Mouse (Mus musculus) C2C12 (cell line): ENCODE measurements around the gene Atg4b. TPM values are rescaled to one million over a fixed set of nuclear protein-coding genes. Genes with fewer than 3 reads are reported as not detected.

Experiments
- H3K27me3 ChIP-seq: one replicate; pipeline ENCODE4 v1.6.1; 2011; ENCODE audit not compliant: control insufficient read depth, insufficient read depth, insufficient read length
- H3K36me3 ChIP-seq: one replicate; pipeline ENCODE4 v1.6.1; 2011; ENCODE audit not compliant: control insufficient read depth, insufficient read depth
- H3K4me3 ChIP-seq: one replicate; pipeline ENCODE4 v1.5.1; 2011; ENCODE audit warnings: mild to moderate bottlenecking, control low read depth; ENCODE audit not compliant: poor library complexity, insufficient read depth, severe bottlenecking
- H3K79me2 ChIP-seq: one replicate; pipeline ENCODE4 v1.6.1; 2011; ENCODE audit not compliant: control insufficient read depth, insufficient read depth
- H3K79me3 ChIP-seq: one replicate; pipeline ENCODE4 v1.6.1; 2011; ENCODE audit warnings: low read depth, control low read depth
- H3ac ChIP-seq: one replicate; pipeline ENCODE3; 2011; ENCODE audit warnings: low read depth; ENCODE audit not compliant: control insufficient read depth, insufficient read length
- CEBPB ChIP-seq: IDR thresholded peaks from one replicate; pipeline ENCODE4 v1.6.1; 2011; ENCODE audit warnings: low read depth, mild to moderate bottlenecking, control low read depth, moderate library complexity
- CTCF ChIP-seq: IDR thresholded peaks from one replicate; pipeline ENCODE4 v1.5.1; 2011; ENCODE audit not compliant: control insufficient read depth, insufficient read depth, insufficient read length
- FOSL1 ChIP-seq: IDR thresholded peaks from one replicate; pipeline ENCODE4 v1.8.0; 2011; ENCODE audit warnings: mild to moderate bottlenecking, low read length; ENCODE audit not compliant: poor library complexity, insufficient read depth, severe bottlenecking
- MAX ChIP-seq: IDR thresholded peaks from one replicate; pipeline ENCODE4 v1.6.1; 2011; ENCODE audit warnings: mild to moderate bottlenecking, control low read depth
- MYOD1 ChIP-seq: IDR thresholded peaks from one replicate; pipeline ENCODE4 v1.6.1; 2011; ENCODE audit warnings: low read depth; ENCODE audit not compliant: control insufficient read depth, insufficient read length
- MYOG ChIP-seq: IDR thresholded peaks from one replicate; pipeline ENCODE4 v1.6.1; 2011; ENCODE audit not compliant: control insufficient read depth, insufficient read length; ENCODE audit errors: extremely low read depth
- USF1 ChIP-seq: IDR thresholded peaks from one replicate; pipeline ENCODE4 v1.6.1; 2011; ENCODE audit warnings: low read depth, mild to moderate bottlenecking, control low read depth, moderate library complexity
- long read RNA-seq, 2 experiments: library from polyadenylated mRNA; unstranded; transcript quantifications; one replicate each; pipeline ENCODE4 v2.0.0; 2019 to 2020
- polyA plus RNA-seq: library from polyadenylated mRNA; unstranded; fragments of >200 nt; fragmentation: generic; extraction: Trizol; gene quantifications from one replicate; pipeline ENCODE4 v1.2.1, GENCODE M21; 2012; ENCODE audit warnings: missing spikeins

Atg4b gene
- polyA plus RNA-seq = 43.4 TPM
- long read RNA-seq, experiment 1, full-length matches to known transcripts = 35 of 55 reads
- long read RNA-seq, experiment 1, partial matches to known transcripts = 14 of 55 reads
- long read RNA-seq, experiment 1, other reads (novel, unspliced or antisense) = 6 of 55 reads
- long read RNA-seq, experiment 2, full-length matches to known transcripts = 279 of 333 reads
- long read RNA-seq, experiment 2, partial matches to known transcripts = 27 of 333 reads
- long read RNA-seq, experiment 2, other reads (novel, unspliced or antisense) = 27 of 333 reads

DNA sequence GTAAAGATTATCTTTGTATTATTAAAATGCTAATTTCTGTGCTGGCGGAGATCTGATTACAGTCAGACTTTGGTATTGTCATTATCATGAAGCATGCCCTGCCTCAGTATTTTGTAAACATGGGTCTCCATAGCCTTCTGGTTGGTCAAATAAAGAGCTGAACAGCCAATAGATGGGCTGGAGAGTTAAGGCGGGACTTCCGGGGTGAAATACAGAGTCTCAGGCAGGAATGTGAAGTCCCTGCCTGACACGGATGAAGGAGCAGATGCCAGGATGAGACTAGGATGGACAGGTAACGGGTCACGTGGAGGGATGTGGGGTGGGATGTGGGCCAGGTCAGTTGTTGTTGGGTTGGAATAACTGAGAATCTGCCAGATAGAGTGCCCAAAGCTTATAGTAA is at the start of gene Atg4b:
Gene Atg4b, plus strand, starts transcription at position 211 of the 400 bp plus-strand sequence.
- Histone ChIP-seq H3ac (no peak within 1 kb of the TSS), H3K4me3 (no peak within 1 kb of the TSS), H3K79me2 (peaks cover 90% of the 10 kb centered on the region), H3K79me3 (peaks cover 34% of the 10 kb centered on the region), H3K36me3 (peaks cover 25% of the 10 kb centered on the region), H3K27me3 (no peaks in the 10 kb centered on the region)
- TF ChIP-seq FOSL1 = no peak
- no peak for TF ChIP-seq MYOG

- no peaks in the 10 kb centered on the region for H3K27me3 ChIP-seq
- H3K4me3 ChIP-seq = no peak overlapping the region
- no peak for TF ChIP-seq CTCF
- no peak for TF ChIP-seq MYOD1
- no peak for TF ChIP-seq FOSL1
- no peak for TF ChIP-seq CEBPB
- TF ChIP-seq USF1 = no peak
- TF ChIP-seq MAX = no peak
- no peak for TF ChIP-seq MYOG
- no peaks in the 10 kb centered on the region for H3K79me2 ChIP-seq
- H3K79me3 ChIP-seq = no peaks in the 10 kb centered on the region
- H3K36me3 ChIP-seq = peaks cover 19% of the 10 kb centered on the region
- H3ac ChIP-seq = no peak overlapping the region
These were observed 49.2 kb upstream of the Atg4b start for GRCm38 (mm10) chr1:93702106-93702505.

DNA sequence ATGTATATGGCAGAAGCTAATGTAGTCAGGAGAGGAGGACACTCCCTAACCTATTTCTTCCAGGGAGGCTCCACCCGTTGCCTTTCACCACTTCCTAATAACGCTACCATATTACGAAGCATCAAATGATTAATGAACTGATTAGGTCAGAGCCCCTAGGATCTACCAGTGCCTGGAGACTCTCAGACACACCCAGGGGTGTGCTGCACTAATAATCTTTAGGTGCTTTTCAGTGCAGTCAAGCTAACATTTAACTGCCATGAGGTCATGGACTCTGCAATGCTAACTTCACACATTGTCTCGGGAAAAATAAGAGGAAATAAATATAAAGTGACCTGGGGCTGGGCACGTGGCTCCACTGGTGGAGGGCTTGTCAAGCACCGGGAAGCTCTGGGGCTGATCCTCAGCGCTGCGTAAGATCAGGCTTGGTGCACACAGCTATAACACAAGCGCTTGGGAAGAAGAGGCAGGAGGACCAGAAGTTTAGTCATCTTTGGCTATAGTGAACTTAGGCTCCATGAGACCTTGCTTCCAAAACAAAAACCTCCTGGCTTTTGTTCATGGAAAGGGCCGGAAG is 47.7 kb upstream of the Atg4b start:
- H3K36me3 ChIP-seq = peaks cover 19% of the 10 kb centered on the region
- H3K4me3 ChIP-seq = no peak overlapping the region
- no peaks in the 10 kb centered on the region for H3K79me3 ChIP-seq
- no peak overlapping the region for H3ac ChIP-seq
- TF ChIP-seq MAX (no peak), CTCF (no peak), USF1 (no peak), MYOD1 (no peak), FOSL1 (no peak), CEBPB (no peak), MYOG (no peak)
- no peaks in the 10 kb centered on the region for H3K79me2 ChIP-seq
- no peaks in the 10 kb centered on the region for H3K27me3 ChIP-seq

GRCm38 (mm10) chr1:93704341-93704740 is 47.0 kb upstream of the Atg4b start:
- no peak overlapping the region for H3K4me3 ChIP-seq
- no peaks in the 10 kb centered on the region for H3K27me3 ChIP-seq
- TF ChIP-seq CEBPB (no peak), MAX (no peak), MYOD1 (no peak), CTCF (no peak), MYOG (no peak), USF1 (no peak)
- H3K79me3 ChIP-seq = no peaks in the 10 kb centered on the region
- H3K36me3 ChIP-seq = peaks cover 19% of the 10 kb centered on the region
- no peak overlapping the region for H3ac ChIP-seq
- no peaks in the 10 kb centered on the region for H3K79me2 ChIP-seq

DNA sequence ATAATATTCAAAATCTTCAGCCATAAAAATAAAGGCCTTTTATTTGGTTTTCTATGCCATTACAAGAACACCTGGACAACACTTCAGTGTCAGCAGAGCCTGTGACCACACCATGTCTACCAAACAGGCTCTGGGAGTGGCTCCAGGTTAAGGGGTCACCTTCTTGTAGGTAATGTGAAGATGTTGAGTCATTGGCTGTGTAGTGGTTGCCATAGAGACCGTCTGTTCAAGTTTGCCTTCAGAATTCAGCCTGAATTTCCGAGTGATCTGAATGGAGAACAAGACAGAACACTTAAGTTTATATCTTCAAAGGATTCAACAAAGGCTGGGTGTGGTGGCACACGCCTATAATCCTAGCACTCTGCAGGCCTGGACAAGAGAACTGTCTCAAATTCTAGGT is 45.9 kb upstream of the Atg4b start:
- Histone ChIP-seq H3ac (no peak overlapping the region), H3K27me3 (no peaks in the 10 kb centered on the region), H3K79me3 (no peaks in the 10 kb centered on the region), H3K36me3 (peaks cover 19% of the 10 kb centered on the region), H3K4me3 (no peak overlapping the region), H3K79me2 (no peaks in the 10 kb centered on the region)
- TF ChIP-seq CTCF (no peak), MYOD1 (no peak), CEBPB (no peak), MYOG (no peak), USF1 (no peak), MAX (no peak), FOSL1 (no peak)
